Mouse (Mus musculus) B cell, adult 2 months (primary cell): Measurements from ENCODE around the gene Spic.
"Not testable (repeated sequence)": the region's sequence is repeated elsewhere in the genome, so short reads cannot be mapped to it uniquely, and the experiment has no call there.

Source experiments
- DNase-seq, 2 experiments: peaks; one replicate each; pipeline ENCODE4 v3.0.0; 2022

The Spic gene

GRCm38 (mm10) chr10:88684925-88685324 lies at the start of gene Spic:
Gene Spic (minus strand): TSS chr10:88685015.
- DNase-seq, result no peak

GRCm38 (mm10) chr10:88732309-88732622 lies 47.5 kb upstream of the Spic start:
- peak in 1 of 2 experiments; percentile 7 for DNase-seq

GRCm38 (mm10) chr10:88731496-88732308 lies 46.9 kb upstream of the Spic start:
- no peak for DNase-seq

GRCm38 (mm10) chr10:88730571-88731495 lies 46.0 kb upstream of the Spic start, which contains the start of gene Arl1:
Gene Arl1 (plus strand): TSS chr10:88730858.
- DNase-seq, result peak; percentile 91

GRCm38 (mm10) chr10:88728166-88728565 lies 43.4 kb upstream of the Spic start:
- no peak for DNase-seq

DNA sequence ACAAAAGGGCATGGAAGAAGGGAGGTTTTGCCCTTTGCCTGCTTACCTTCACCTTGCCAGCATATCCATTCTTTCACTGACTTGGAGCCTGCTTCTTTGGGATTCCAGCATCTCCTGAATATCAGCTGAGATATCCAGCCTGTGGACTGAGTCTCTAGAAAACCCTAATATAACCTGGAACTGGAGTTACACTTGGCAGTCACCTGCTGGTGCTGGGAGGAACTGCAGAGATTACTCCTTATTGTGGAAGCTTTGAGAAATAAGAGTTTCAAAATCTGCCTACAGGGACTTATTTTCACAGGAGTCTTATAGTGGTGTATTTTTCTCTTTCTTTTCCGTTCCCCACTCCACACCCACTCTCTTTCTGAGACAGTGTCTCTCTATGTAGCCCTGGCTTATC lies 42.3 kb upstream of the Spic start:
- peak; percentile 57 to 62 for DNase-seq

GRCm38 (mm10) chr10:88725343-88725742 lies 40.5 kb upstream of the Spic start:
- DNase-seq, result peak; percentile 43 to 54

- no peak for DNase-seq
Observed at GRCm38 (mm10) chr10:88719618-88720017, 34.8 kb upstream of the Spic start.

GRCm38 (mm10) chr10:88717756-88718025 lies 32.9 kb upstream of the Spic start:
- no peak for DNase-seq

GRCm38 (mm10) chr10:88716986-88717755 lies 32.4 kb upstream of the Spic start:
- no peak for DNase-seq

DNA sequence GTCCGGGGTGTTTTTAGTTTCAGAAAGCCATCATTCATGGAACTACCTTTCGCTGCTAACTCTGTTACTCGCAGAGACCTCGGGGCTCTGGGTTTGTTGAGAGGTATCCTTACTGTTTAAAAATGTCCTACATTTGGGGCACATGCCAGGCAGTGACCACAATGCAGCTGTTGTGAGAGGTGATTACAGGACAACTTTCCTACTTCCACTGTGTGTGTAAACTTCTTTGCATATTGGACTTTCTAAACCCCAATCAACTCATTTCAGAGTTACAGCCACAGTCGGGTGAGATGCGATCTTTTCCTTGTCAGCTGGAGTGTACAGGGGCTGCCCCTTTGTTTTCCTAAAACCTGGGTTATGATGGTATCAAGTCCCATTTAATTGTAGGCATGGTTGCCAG lies 30.8 kb upstream of the Spic start:
- no peak for DNase-seq

DNA sequence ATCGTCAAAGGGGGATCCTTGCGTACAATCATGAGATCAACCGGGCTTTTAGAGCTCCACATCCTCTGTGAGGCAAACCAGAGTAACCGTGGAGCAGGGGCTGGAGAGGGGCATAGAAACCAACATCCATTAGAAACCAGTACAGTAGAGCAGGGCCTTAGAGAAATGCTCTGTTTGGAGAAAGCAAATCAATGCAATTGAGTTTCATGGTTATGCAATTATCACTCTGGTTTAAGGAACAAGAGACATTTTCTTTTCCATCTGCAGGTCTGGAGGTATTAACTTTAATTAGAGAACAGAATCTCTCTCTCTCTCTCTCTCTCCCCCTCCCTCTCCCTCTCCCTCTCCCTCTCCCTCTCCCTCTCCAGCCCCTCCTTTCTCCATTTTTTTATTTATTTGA lies 29.9 kb upstream of the Spic start:
- DNase-seq, result no peak

DNA sequence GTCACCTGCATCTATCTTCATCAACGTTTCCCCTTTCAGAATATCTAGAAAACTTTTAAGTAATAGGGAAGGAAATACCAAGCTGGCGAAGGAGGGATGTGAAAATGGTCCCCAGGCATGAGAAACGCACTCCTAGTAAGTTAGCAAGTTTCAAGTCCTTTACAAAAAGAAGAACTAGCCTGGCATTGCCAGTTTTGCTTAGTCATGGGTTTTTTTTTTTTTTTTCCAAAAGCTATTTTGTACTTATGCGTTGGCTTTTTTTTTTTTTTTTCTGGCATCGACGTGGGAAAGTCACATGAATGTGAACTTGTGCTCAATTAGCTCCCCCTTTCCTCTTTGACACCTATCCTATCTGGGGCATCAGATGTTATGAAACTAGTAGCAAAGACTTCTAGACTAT lies 27.5 kb upstream of the Spic start:
- no peak for DNase-seq

- DNase-seq, result no peak
Observed at GRCm38 (mm10) chr10:88708671-88709523, 24.1 kb upstream of the Spic start.

DNA sequence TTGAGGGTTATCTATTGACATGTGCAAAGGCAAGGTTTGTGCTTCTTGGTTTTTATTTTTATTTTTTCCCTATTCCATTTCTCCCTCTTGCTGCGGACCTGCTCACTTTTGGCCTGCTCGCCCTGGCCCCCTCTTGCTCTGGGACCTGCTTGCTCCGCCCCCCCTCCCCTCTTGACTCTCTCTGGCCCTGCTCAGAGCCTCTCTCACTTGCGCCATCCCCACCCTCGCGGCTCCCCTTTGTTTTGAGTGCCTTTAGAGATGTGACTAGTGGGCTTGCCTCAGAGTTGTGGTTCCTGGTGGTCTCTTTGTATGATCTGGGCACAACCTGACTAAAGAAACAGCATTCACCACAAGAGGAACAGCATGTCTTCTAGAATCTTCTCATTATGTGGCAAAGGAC lies 16.1 kb upstream of the Spic start:
- no peak for DNase-seq

DNA sequence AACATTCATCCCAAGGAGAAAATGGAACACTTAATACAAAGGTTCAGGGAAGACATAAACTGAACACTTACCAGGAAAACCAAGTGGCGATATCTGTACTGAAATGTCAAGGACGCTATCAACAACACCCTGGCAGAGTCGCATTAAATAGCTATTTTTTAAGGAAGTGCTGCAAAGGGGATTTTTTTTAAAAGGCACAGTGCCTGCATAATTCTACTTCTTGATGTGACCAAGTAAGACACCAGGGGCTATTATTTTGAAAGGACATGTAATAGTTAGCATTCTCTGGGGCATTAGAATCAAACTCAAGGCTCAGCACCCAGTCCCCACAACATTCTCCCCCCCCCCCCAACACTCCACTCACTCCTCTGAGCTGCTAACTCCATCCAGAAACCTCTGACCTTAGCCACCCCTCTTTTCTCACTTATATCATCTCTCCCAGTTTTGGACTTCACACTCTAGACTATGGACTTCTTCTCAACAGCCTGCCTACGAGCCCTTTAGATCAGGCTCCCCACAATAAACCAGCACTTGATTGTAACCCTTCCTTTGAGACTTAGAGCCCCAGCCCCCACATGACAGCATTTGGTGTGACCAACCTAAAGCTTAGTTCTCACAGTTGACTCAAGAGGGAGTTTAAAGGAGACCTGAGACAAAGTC lies 1.8 kb downstream of the Spic start:
- DNase-seq, result peak; percentile 15 to 37

DNA sequence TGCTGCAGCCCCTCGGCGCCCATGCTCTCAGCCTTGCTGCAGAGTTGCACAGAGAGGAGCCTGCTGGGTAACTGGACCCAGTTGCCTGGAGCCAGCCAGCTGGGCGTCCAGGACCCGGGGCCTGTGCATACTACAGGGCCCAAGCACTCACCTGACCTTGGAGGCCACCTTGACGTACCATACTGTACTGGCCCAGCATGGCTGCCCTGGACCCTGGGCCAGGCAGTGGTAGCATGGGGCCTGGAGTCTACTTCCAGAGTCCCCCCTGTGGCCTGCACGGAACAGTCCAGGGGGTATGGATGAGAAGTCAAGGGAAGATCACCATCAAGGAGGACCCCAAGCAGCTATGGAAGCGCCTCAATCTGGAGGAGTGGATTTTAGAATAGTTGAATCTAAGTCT lies 12.0 kb downstream of the Spic start:
- no peak for DNase-seq

DNA sequence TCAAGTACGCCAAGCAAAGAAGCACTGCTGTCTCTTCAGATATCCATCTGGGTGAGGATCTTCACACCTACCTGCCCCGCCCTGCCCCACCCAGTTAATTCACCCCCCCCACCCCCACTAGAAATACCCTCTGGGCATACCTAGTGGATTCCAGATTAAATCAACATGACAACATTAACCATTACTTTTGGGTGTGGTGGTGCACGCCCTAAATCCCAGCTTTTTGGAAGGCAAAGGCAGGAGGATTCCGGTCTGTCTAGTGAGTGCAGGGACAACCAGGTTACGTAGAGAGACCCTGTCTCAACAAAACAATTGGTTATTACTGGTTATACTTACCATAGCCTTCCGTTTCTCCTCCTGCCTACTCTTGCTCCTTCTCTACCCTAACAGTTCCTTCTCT lies 12.7 kb downstream of the Spic start:
- DNase-seq, result no peak

DNA sequence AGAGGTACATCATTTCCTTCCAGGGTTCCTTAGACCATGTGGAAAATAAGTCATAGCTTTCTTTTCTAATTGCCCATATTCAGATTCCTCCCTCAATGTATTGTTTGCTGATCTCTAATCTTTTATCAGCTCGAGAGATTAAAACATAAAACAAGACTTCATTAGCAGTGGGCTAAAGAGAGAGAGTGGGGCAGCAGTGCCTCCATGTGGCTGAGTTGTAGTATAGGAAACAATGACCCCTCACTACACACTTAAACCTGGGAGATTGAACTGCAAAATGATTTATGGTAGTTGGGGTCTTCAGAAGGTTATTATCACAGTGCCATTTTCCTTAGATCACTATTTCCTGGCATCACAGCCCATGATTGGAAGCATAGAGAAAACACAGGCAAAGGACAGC lies 15.1 kb downstream of the Spic start:
- peak; percentile 42 to 53 for DNase-seq

GRCm38 (mm10) chr10:88663856-88664255 lies 21.0 kb downstream of the Spic start:
- not testable (repeated sequence) for DNase-seq

- DNase-seq, result no peak
Observed at GRCm38 (mm10) chr10:88658918-88659317, 25.9 kb downstream of the Spic start.

- no peak for DNase-seq
Observed at GRCm38 (mm10) chr10:88645448-88645847, 39.4 kb downstream of the Spic start.
